Mouse (Mus musculus) forebrain, postnatal 0 days (tissue): Measurements from ENCODE around the gene Chn1. TPM values are rescaled to one million over a fixed set of nuclear protein-coding genes. Genes with fewer than 3 reads are reported as not detected.

Experiments
- ATAC-seq: fragments of 200-750 bp; cut with Nextera tagmentation; 2 replicates; pipeline ENCODE4 v1.8.0; 2017; ENCODE audit warnings: mild to moderate bottlenecking, moderate library complexity
- DNase-seq: peaks from one replicate; pipeline ENCODE4 v3.0.0-alpha.2; 2015
- H3K27ac ChIP-seq: fragments of 300-500 bp; sonication (generic); 2 replicates; pipeline ENCODE4 v1.5.1; 2014; ENCODE audit warnings: low read depth, mild to moderate bottlenecking, antibody characterized with exemption, low read length, moderate library complexity, mixed read lengths
- H3K27me3 ChIP-seq: fragments of 300-500 bp; sonication (generic); 2 replicates; pipeline ENCODE4 v1.6.1; 2014; ENCODE audit warnings: mild to moderate bottlenecking, low read length, mixed read lengths; ENCODE audit not compliant: insufficient read depth
- H3K36me3 ChIP-seq: fragments of 300-500 bp; sonication (generic); 2 replicates; pipeline ENCODE4 v1.6.1; 2014; ENCODE audit warnings: mild to moderate bottlenecking, moderate library complexity; ENCODE audit not compliant: insufficient read depth
- H3K4me1 ChIP-seq: fragments of 300-500 bp; sonication (generic); 2 replicates; pipeline ENCODE4 v1.6.1; 2014; ENCODE audit warnings: antibody characterized with exemption; ENCODE audit not compliant: insufficient read depth
- H3K4me2 ChIP-seq: fragments of 300-500 bp; sonication (generic); 2 replicates; pipeline ENCODE4 v1.6.1; 2014; ENCODE audit warnings: low read depth, mild to moderate bottlenecking, moderate library complexity
- H3K4me3 ChIP-seq: fragments of 300-500 bp; sonication (generic); 2 replicates; pipeline ENCODE4 v1.5.1; 2014; ENCODE audit warnings: low read depth, low read length, mixed read lengths
- H3K9ac ChIP-seq: fragments of 300-500 bp; sonication (generic); 2 replicates; pipeline ENCODE4 v1.6.1; 2014; ENCODE audit warnings: mild to moderate bottlenecking
- H3K9me3 ChIP-seq: fragments of 300-500 bp; sonication (generic); 2 replicates; pipeline ENCODE4 v1.6.1; 2016; ENCODE audit warnings: low read length
- CTCF ChIP-seq: sonication (generic); IDR thresholded peaks from 2 replicates; pipeline ENCODE4 v1.5.1; 2016; ENCODE audit warnings: antibody characterized with exemption, control low read depth, low read depth
- WGBS: fragments of 180-500 bp; shearing (Covaris S2); extraction: QIAGEN DNeasy Blood & Tissue Kit; methylation state at CpG from one replicate; pipeline ENCODE4 v1.1.7; 2014; 5-methylcytosine and 5-hydroxymethylcytosine counted together
- polyA plus RNA-seq: library from polyadenylated mRNA; unstranded; fragments of >200 nt; fragmentation: Nextera tagmentation; extraction: Ambion mirVana; gene quantifications from 2 replicates; pipeline ENCODE4 v1.2.1, GENCODE M21; 2015
- total RNA-seq: library from RNA; depleted of rRNA; stranded (reverse); fragments of >200 nt; gene quantifications from 2 replicates; pipeline ENCODE4 v1.2.3, GENCODE M21; 2014

Chn1 gene
- total and polyA plus RNA-seq, 2 experiments from 2014 or later: 102 to 136 TPM

DNA sequence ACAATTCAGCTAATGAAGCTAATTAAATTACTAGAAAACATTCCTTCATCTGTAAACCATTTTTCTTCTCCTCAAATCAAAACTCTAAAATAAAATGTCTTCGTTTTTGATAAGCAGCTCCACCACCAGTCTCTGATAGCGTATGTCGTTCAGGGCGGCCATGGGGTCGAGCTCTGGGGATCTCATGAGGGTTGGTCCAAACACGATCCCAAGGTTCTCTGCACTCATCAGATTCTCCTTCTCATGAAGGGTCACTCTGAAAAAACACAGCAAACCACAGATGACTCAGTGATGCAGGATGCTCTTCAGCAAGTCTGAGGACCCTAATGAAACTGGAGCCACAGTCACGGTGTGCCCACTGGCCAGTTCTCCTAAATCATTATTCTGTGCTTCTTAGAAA lies 162.2 kb downstream of the Chn1 start:
- no peak for DNase-seq
- WGBS: 96% methylated on average over 7 of the region's 7 CpGs
- Histone ChIP-seq H3K9me3 (no peaks in the 10 kb centered on the region), H3K4me1 (no peaks in the 10 kb centered on the region), H3K9ac (no peak overlapping the region), H3K36me3 (peaks cover 12% of the 10 kb centered on the region), H3K27me3 (no peaks in the 10 kb centered on the region), H3K4me2 (no peak overlapping the region), H3K27ac (no peak overlapping the region), H3K4me3 (no peak overlapping the region)
- no peak for ATAC-seq
- TF ChIP-seq CTCF: no peak

DNA sequence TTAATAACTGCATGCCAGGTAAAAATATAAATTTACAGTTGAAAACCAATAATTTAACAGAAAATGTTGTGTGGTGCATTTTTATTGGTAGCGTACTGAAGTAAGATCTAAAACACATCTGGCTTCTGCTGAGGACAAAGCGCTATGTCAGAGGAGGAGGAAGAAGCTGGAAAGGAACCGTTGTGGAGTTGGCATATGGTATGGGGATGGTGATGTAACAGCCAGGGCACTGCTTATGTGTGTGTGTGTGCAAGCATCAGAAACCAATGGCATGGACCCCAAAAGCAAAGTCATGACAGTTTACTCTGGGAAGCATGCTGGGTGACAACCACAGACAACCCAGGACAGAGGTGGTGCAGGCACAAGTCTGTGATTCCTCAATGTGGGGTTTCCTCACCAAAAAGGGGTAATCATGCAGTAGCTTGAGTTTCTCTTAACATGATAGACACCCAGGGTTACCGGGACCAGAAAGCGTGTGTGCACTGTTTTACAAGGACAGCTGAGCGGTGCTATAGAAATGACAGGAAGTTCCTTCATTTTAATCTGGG lies 162.7 kb downstream of the Chn1 start:
- ATAC-seq (no peak), DNase-seq (no peak)
- Histone ChIP-seq H3K4me2 (no peak overlapping the region), H3K4me1 (no peaks in the 10 kb centered on the region), H3K27me3 (no peaks in the 10 kb centered on the region), H3K9ac (no peak overlapping the region), H3K36me3 (peaks cover 12% of the 10 kb centered on the region), H3K4me3 (no peak overlapping the region), H3K27ac (no peak overlapping the region), H3K9me3 (no peaks in the 10 kb centered on the region)
- WGBS: 85% methylated on average over 6 of the region's 6 CpGs
- no peak for TF ChIP-seq CTCF

DNA sequence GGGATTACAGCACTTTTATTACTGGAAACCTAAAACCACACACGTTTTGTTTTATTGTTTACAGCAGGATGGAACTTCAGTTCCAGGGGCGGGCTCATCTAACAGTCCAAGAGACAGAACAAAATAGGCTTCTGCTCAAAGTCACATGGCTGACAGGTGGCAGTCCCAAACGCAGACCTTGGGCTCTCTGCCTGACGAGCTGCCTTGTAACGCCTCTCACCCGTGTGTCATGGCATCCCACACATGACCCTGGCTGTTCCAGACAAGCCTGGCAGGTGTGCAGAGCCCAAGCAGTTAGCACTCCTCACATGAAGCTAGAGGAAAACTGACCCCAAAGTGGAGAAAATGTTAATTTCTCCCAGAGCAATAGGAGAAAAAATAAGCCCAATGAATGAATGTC lies 163.3 kb downstream of the Chn1 start:
- no peak overlapping the region for H3K4me2 ChIP-seq
- no peak overlapping the region for H3K9ac ChIP-seq
- H3K9me3 ChIP-seq: no peaks in the 10 kb centered on the region
- DNase-seq: no peak
- H3K4me3 ChIP-seq: no peak overlapping the region
- TF ChIP-seq CTCF: no peak
- no peaks in the 10 kb centered on the region for H3K4me1 ChIP-seq
- no peak for ATAC-seq
- WGBS: 69% methylated on average over 6 of the region's 6 CpGs
- H3K27ac ChIP-seq: no peak overlapping the region
- no peaks in the 10 kb centered on the region for H3K27me3 ChIP-seq
- H3K36me3 ChIP-seq: peaks cover 12% of the 10 kb centered on the region

DNA sequence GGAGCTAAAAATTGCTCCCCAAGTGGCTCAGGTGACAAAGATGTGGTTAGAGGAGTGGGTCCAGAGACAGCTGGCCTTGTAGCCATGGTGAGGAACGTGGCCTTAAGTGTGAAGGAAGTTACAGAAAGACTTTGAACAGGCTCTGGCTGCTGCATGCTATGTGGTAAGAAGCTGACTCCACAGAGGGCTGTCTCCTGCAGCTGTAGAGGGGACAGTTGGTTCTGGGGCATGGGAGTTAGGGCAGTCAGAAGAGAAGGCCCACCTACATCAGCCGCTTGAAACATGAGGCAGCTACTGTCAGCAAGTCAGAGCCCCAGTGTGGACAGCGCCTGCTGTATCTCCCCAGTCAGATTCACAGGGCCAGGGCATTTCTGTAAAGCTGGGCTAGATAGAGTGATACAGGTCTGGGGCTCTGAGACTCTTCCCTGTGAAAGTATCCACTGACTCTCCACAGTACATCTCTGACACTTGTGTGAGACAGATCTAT lies 165.4 kb downstream of the Chn1 start:
- Histone ChIP-seq H3K4me1 (peaks cover 6% of the 10 kb centered on the region), H3K27me3 (no peaks in the 10 kb centered on the region), H3K4me2 (no peak overlapping the region), H3K27ac (no peak overlapping the region), H3K4me3 (no peak overlapping the region), H3K9ac (no peak overlapping the region), H3K9me3 (no peaks in the 10 kb centered on the region), H3K36me3 (peaks cover 7% of the 10 kb centered on the region)
- TF ChIP-seq CTCF: no peak
- 96% methylated on average over 3 of the region's 3 CpGs for WGBS
- no peak for DNase-seq
- ATAC-seq: no peak

DNA sequence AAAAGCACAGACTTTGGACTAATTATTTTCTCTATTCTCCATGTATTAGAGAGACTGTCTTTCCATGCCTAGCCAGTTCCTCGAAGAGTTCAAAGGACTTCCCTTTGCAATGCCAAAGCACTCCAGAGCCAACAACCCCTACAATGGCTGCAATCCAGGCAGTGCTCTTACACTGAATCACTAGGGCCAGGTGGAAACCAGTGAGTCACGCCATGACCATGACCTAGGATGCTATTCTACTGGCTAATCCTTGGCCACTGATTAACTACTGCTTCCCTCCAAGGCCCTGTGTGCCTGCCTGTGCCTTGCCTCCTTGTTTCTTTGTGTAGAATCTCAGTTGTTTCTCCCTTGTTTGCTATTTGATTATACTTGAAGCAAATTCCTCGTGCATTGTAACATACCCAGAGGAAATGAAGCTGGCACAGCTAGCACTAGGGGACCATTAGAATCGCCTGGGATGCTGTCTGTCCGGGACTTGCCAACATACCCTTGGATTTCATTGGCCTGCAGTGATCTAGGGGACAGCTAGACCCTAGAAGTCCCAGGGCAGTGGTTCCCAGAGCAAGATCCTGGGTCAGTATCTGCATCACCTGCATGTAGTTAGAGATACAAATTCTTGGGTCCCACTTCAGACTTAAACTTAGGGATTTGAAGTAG lies 166.0 kb downstream of the Chn1 start:
- Histone ChIP-seq H3K36me3 (peaks cover 7% of the 10 kb centered on the region), H3K4me3 (no peak overlapping the region), H3K27me3 (no peaks in the 10 kb centered on the region), H3K4me2 (no peak overlapping the region), H3K9ac (no peak overlapping the region), H3K9me3 (no peaks in the 10 kb centered on the region), H3K27ac (no peak overlapping the region), H3K4me1 (peaks cover 11% of the 10 kb centered on the region)
- no peak for DNase-seq
- TF ChIP-seq CTCF: no peak
- 67% methylated on average over 5 of the region's 5 CpGs for WGBS
- no peak for ATAC-seq

DNA sequence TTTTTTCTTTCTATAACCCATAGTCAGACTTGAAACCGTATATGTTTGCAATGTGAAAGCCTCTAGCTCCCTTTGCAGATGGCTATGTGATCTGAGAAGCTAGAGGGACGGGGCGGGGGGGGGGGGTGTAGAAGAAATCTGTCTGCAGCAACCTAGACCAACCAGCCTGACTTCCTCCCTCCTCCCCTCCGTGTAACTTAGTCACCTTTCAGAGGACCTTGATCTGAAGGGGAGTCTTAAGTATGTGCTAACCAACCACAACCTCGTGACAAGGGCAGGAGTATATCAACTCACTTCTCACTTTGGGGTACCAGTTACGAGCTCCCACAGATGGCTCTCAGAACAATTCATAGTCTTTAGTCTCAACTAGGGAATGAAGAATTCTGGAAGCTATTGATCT lies 166.8 kb downstream of the Chn1 start:
- peaks cover 11% of the 10 kb centered on the region for H3K4me1 ChIP-seq
- no peak overlapping the region for H3K27ac ChIP-seq
- DNase-seq (no peak), ATAC-seq (no peak)
- no peak overlapping the region for H3K9ac ChIP-seq
- no peak overlapping the region for H3K4me2 ChIP-seq
- no peaks in the 10 kb centered on the region for H3K27me3 ChIP-seq
- WGBS: 82% methylated on average over 6 of the region's 6 CpGs
- H3K4me3 ChIP-seq: no peak overlapping the region
- no peaks in the 10 kb centered on the region for H3K9me3 ChIP-seq
- H3K36me3 ChIP-seq: peaks cover 7% of the 10 kb centered on the region
- TF ChIP-seq CTCF: no peak

DNA sequence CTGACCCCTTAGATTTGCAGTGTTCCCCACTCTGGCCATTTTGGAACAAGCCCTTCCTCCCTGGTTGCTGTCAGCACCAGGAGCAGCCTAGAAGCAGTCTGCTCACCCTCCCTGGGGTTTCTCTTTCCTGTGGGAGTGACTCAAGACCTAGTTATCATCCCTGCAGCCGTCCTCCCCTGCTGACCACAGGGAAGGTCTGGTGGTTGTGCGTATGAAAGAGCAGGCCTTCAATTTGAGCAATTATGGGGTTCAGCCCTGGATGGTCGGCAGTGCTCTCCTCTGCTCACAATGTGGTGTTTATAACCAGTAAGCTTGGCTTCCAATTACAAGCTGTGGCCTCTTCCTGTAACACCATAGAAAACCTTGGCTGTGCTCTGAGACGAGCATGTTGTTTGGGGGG lies 167.5 kb downstream of the Chn1 start:
- Histone ChIP-seq H3K4me1 (peaks cover 11% of the 10 kb centered on the region), H3K27ac (no peak overlapping the region), H3K9ac (no peak overlapping the region), H3K4me2 (no peak overlapping the region), H3K4me3 (no peak overlapping the region), H3K36me3 (peaks cover 6% of the 10 kb centered on the region), H3K9me3 (no peaks in the 10 kb centered on the region), H3K27me3 (no peaks in the 10 kb centered on the region)
- TF ChIP-seq CTCF: no peak
- ATAC-seq: no peak
- DNase-seq: no peak
- 51% methylated on average over 4 of the region's 4 CpGs for WGBS
